Mouse (Mus musculus): Measurements from ENCODE around the gene Pdss2. TPM values are rescaled to one million over a fixed set of nuclear protein-coding genes. Genes with fewer than 3 reads are reported as not detected.

Pdss2 gene
- total RNA-seq, 1 experiment = 16.6 TPM

DNA sequence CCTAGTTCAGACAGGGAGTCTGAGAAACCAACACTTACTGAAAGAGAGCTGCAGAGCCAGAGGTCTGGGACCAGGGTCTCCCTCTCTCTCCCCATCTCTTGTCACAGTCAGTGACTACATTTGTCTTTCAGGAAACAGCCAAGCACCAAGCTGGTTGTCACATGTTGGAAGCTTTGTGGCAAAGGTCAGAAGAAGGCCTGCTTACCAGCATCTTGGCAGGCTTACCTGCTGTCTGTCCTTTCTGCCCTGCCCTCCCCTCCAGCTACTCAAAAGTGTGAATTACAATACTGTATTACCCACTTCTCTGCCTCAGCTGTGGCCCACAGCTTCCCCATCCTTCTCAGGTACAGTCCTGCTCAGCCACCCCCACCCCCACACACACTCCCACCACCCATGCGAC is 232.9 kb downstream of the Pdss2 start:
- in situ Hi-C loops (cut with MboI; ENCODE audit: low sequenced_read_pairs in 2 of 2, unreplicated experiment in 2 of 2) = no loop called here
- H3K9ac ChIP-seq (ENCODE audit: insufficient read depth, low read depth, low read length, poor library complexity, severe bottlenecking) = no peak overlapping the region
- no peak overlapping the region for H3K27ac ChIP-seq (ENCODE audit: insufficient read depth, low read depth, low read length, poor library complexity, severe bottlenecking)
- DNase-seq (ENCODE audit: low read depth, low spot score) = no peak
- H3K36me3 ChIP-seq (ENCODE audit: control insufficient read depth, insufficient read depth, low read length, poor library complexity, severe bottlenecking) = no peaks in the 10 kb centered on the region
- no peak overlapping the region for H3K4me3 ChIP-seq (ENCODE audit: insufficient read depth in 1 of 2, low read depth in 1 of 2, low read length in 2 of 2, poor library complexity in 1 of 2, severe bottlenecking in 1 of 2)
- H3K4me1 ChIP-seq (ENCODE audit: control insufficient read depth in 2 of 2, insufficient read depth in 2 of 2, low read length in 2 of 2, poor library complexity in 1 of 2) = no peaks in the 10 kb centered on the region; a peak in 1 of 4 replicates
- no peaks in the 10 kb centered on the region for H3K9me3 ChIP-seq (ENCODE audit: control insufficient read depth, insufficient read depth, low read depth, low read length)
- TF ChIP-seq MAFK (IDR thresholded peaks at IDR 0.05; ENCODE audit: insufficient read depth, low read depth, low read length) (no peak), HCFC1 (IDR thresholded peaks at IDR 0.05; ENCODE audit: borderline replicate concordance, insufficient read depth, low read length) (no peak), ZC3H11A (IDR thresholded peaks at IDR 0.05; ENCODE audit: borderline replicate concordance, low read depth, low read length) (no peak), CHD2 (IDR thresholded peaks at IDR 0.05; ENCODE audit: low read depth, low read length) (no peak), ZNF384 (IDR thresholded peaks at IDR 0.05; ENCODE audit: low read depth, low read length) (no peak)

DNA sequence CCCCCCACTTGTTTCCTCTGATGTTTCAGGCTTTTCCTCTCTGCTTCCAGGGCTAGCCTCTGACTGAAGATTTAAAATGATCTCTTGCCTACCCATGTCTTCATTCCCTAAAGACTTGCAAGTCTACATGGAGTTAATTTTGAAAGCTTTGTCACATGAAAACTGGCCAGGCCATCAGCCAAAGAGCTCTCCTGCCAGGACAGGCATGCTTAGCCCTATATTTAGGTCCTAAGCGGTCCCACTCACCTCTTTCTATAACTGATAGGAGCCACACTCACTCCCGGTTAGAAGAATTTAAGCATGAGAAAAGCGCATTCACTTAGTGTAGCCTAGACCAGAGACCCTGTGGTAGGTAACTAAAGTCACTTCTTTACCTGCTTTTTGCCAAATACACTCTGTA is 233.4 kb downstream of the Pdss2 start:
- TF ChIP-seq HCFC1 (IDR thresholded peaks at IDR 0.05; ENCODE audit: borderline replicate concordance, insufficient read depth, low read length) (no peak), MAFK (IDR thresholded peaks at IDR 0.05; ENCODE audit: insufficient read depth, low read depth, low read length) (no peak), ZC3H11A (IDR thresholded peaks at IDR 0.05; ENCODE audit: borderline replicate concordance, low read depth, low read length) (no peak), ZNF384 (IDR thresholded peaks at IDR 0.05; ENCODE audit: low read depth, low read length) (no peak), CHD2 (IDR thresholded peaks at IDR 0.05; ENCODE audit: low read depth, low read length) (no peak)
- in situ Hi-C loops (cut with MboI; ENCODE audit: low sequenced_read_pairs in 2 of 2, unreplicated experiment in 2 of 2) = no loop called here
- H3K4me1 ChIP-seq (ENCODE audit: control insufficient read depth in 2 of 2, insufficient read depth in 2 of 2, low read length in 2 of 2, poor library complexity in 1 of 2) = no peaks in the 10 kb centered on the region; a peak in 1 of 4 replicates
- H3K4me3 ChIP-seq (ENCODE audit: insufficient read depth in 1 of 2, low read depth in 1 of 2, low read length in 2 of 2, poor library complexity in 1 of 2, severe bottlenecking in 1 of 2) = no peak overlapping the region
- no peaks in the 10 kb centered on the region for H3K36me3 ChIP-seq (ENCODE audit: control insufficient read depth, insufficient read depth, low read length, poor library complexity, severe bottlenecking)
- H3K27ac ChIP-seq (ENCODE audit: insufficient read depth, low read depth, low read length, poor library complexity, severe bottlenecking) = no peak overlapping the region
- no peaks in the 10 kb centered on the region for H3K9me3 ChIP-seq (ENCODE audit: control insufficient read depth, insufficient read depth, low read depth, low read length)
- DNase-seq (ENCODE audit: low read depth, low spot score) = no peak
- H3K9ac ChIP-seq (ENCODE audit: insufficient read depth, low read depth, low read length, poor library complexity, severe bottlenecking) = no peak overlapping the region

DNA sequence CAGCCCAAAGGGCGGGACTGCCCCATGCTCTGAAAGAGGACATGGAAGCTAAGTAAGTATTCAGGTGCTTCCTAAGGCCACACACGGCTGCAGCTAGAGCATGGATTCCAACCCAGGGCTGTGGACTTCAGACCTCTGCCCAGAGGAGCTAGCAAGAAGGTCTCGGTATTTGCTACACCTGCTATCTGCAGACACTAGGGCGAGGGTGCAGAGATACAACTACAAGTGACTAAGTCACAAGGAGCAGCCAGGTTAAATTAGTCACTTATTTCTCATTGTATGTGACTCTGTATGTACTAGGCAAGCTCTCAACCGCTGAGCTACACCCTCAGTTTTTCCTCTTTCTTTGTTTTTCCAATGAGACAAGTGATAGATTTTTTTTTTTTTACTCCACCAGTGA is 241.5 kb downstream of the Pdss2 start:
- Histone ChIP-seq H3K9me3 (ENCODE audit: control insufficient read depth, insufficient read depth, low read depth, low read length) (no peaks in the 10 kb centered on the region), H3K4me3 (ENCODE audit: insufficient read depth in 1 of 2, low read depth in 1 of 2, low read length in 2 of 2, poor library complexity in 1 of 2, severe bottlenecking in 1 of 2) (no peak overlapping the region), H3K9ac (ENCODE audit: insufficient read depth, low read depth, low read length, poor library complexity, severe bottlenecking) (no peak overlapping the region), H3K27ac (ENCODE audit: insufficient read depth, low read depth, low read length, poor library complexity, severe bottlenecking) (no peak overlapping the region), H3K4me1 (ENCODE audit: control insufficient read depth in 2 of 2, insufficient read depth in 2 of 2, low read length in 2 of 2, poor library complexity in 1 of 2) (peaks cover 0 to 16% of the 10 kb centered on the region in 2 experiments; a peak in 3 of 4 replicates), H3K36me3 (ENCODE audit: control insufficient read depth, insufficient read depth, low read length, poor library complexity, severe bottlenecking) (no peaks in the 10 kb centered on the region)
- TF ChIP-seq ZNF384 (IDR thresholded peaks at IDR 0.05; ENCODE audit: low read depth, low read length) (no peak), ZC3H11A (IDR thresholded peaks at IDR 0.05; ENCODE audit: borderline replicate concordance, low read depth, low read length) (no peak), CHD2 (IDR thresholded peaks at IDR 0.05; ENCODE audit: low read depth, low read length) (no peak), HCFC1 (IDR thresholded peaks at IDR 0.05; ENCODE audit: borderline replicate concordance, insufficient read depth, low read length) (no peak), MAFK (IDR thresholded peaks at IDR 0.05; ENCODE audit: insufficient read depth, low read depth, low read length) (no peak)
- no peak for DNase-seq (ENCODE audit: low read depth, low spot score)
- in situ Hi-C loops (cut with MboI; ENCODE audit: low sequenced_read_pairs in 2 of 2, unreplicated experiment in 2 of 2) = no loop called here

DNA sequence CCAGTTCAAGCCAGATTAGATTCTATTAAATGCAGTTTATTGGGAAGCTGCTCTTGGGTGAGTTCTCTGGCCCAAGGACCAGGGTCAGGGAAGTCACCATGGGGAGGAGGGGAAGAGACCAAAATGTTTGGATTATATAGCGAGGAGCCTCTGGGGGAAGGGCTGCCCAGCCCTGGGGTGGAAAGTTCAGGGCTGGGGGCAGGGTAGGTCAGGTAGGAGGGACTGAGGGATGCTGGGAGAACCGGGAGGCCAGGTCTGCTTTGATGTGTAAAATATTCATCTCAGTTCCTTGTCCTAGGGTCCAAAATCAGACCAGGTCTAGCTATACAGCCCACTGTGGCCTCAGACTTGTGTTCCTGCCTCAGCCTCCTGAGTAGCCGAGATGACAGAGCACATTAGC is 241.9 kb downstream of the Pdss2 start:
- H3K4me1 ChIP-seq (ENCODE audit: control insufficient read depth in 2 of 2, insufficient read depth in 2 of 2, low read length in 2 of 2, poor library complexity in 1 of 2) = peaks cover 0 to 16% of the 10 kb centered on the region in 2 experiments; a peak in 3 of 4 replicates
- in situ Hi-C loops (cut with MboI; ENCODE audit: low sequenced_read_pairs in 2 of 2, unreplicated experiment in 2 of 2) = no loop called here
- H3K4me3 ChIP-seq (ENCODE audit: insufficient read depth in 1 of 2, low read depth in 1 of 2, low read length in 2 of 2, poor library complexity in 1 of 2, severe bottlenecking in 1 of 2) = no peak overlapping the region
- no peaks in the 10 kb centered on the region for H3K9me3 ChIP-seq (ENCODE audit: control insufficient read depth, insufficient read depth, low read depth, low read length)
- no peak for DNase-seq (ENCODE audit: low read depth, low spot score)
- H3K9ac ChIP-seq (ENCODE audit: insufficient read depth, low read depth, low read length, poor library complexity, severe bottlenecking) = no peak overlapping the region
- H3K36me3 ChIP-seq (ENCODE audit: control insufficient read depth, insufficient read depth, low read length, poor library complexity, severe bottlenecking) = no peaks in the 10 kb centered on the region
- TF ChIP-seq ZC3H11A (IDR thresholded peaks at IDR 0.05; ENCODE audit: borderline replicate concordance, low read depth, low read length) (no peak), MAFK (IDR thresholded peaks at IDR 0.05; ENCODE audit: insufficient read depth, low read depth, low read length) (no peak)
- H3K27ac ChIP-seq (ENCODE audit: insufficient read depth, low read depth, low read length, poor library complexity, severe bottlenecking) = no peak overlapping the region

DNA sequence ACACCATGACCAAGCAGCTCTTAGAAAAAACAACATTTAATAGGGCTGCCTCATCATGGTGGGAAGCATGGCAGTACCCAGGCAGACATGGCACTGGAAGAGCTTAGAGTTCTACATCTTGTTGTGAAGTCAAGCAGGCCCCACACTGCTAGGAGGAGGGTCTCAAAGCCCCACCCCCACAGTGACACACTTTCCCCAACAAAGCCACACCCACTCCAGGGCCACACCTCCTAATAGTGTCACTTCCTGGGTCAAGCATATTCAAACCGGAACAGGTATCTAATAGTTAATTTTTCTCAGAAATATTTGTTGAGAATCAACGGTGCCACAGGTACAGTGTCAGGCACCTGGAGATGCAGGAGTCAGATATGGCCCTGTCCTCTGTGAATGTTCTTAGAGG is 244.9 kb downstream of the Pdss2 start:
- no peak overlapping the region for H3K9ac ChIP-seq (ENCODE audit: insufficient read depth, low read depth, low read length, poor library complexity, severe bottlenecking)
- no peak overlapping the region for H3K4me3 ChIP-seq (ENCODE audit: insufficient read depth in 1 of 2, low read depth in 1 of 2, low read length in 2 of 2, poor library complexity in 1 of 2, severe bottlenecking in 1 of 2)
- no peak for TF ChIP-seq HCFC1 (IDR thresholded peaks at IDR 0.05; ENCODE audit: borderline replicate concordance, insufficient read depth, low read length)
- DNase-seq (ENCODE audit: low read depth, low spot score) = no peak
- H3K27ac ChIP-seq (ENCODE audit: insufficient read depth, low read depth, low read length, poor library complexity, severe bottlenecking) = no peak overlapping the region
- peaks cover 0 to 18% of the 10 kb centered on the region in 2 experiments; a peak in 3 of 4 replicates for H3K4me1 ChIP-seq (ENCODE audit: control insufficient read depth in 2 of 2, insufficient read depth in 2 of 2, low read length in 2 of 2, poor library complexity in 1 of 2)
- H3K36me3 ChIP-seq (ENCODE audit: control insufficient read depth, insufficient read depth, low read length, poor library complexity, severe bottlenecking) = no peaks in the 10 kb centered on the region
- H3K9me3 ChIP-seq (ENCODE audit: control insufficient read depth, insufficient read depth, low read depth, low read length) = no peaks in the 10 kb centered on the region
- in situ Hi-C loops (cut with MboI; ENCODE audit: low sequenced_read_pairs in 2 of 2, unreplicated experiment in 2 of 2) = no loop called here

Measured in ES-E14 (cell line).